Comparison of ENCODE assay signal across 8 mouse cellular contexts in genomic region chr2:156420694-156421380, GRCm38 (mm10). TPM values are rescaled to one million over a fixed set of nuclear protein-coding genes. Genes with fewer than 3 reads are reported as not detected.
A peak's percentile ranks its signal among the peaks of the same experiment; 100 is the strongest.
DNase-seq lines count a peak whose midpoint lies in the region; ATAC-seq lines count a peak whose summit lies in the region.

Gene Epb41l1 (plus strand): TSS chr2:156420909.

- 1% methylated on average over 76 of the region's 76 CpGs for WGBS in heart, embryonic 12.5 days
- under 1% methylated on average over 74 of the region's 76 CpGs for WGBS in kidney, embryonic 15.5 days
- WGBS in liver, embryonic 15.5 days (ENCODE audit: insufficient replicate concordance) = under 1% methylated on average over 73 of the region's 76 CpGs

- no peak within 1 kb of the TSS for H3K27ac ChIP-seq in heart, embryonic 12.5 days (ENCODE audit: poor library complexity, severe bottlenecking)
- H3K27ac ChIP-seq in kidney, embryonic 15.5 days = no peak within 1 kb of the TSS
- no peak within 1 kb of the TSS for H3K27ac ChIP-seq in liver, embryonic 15.5 days (replicated peaks)

- DNase-seq in 3134 (ENCODE audit: extremely low read depth, insufficient read length, low spot score) = peak; percentile 78
- peak; percentile 67 for DNase-seq in R1 (ENCODE audit: low read depth, low spot score)
- DNase-seq in embryo, embryonic 11 days = peak; percentile 78
- DNase-seq in natural killer cell, adult 2 months (ENCODE audit: low spot score in 2 of 2) = peak; percentile 5 to 17
- peak; percentile 31 to 37 for DNase-seq in thymus, postnatal 36 days

- no peaks in the 10 kb centered on the region for H3K9me3 ChIP-seq in heart, embryonic 12.5 days (replicated peaks)
- H3K9me3 ChIP-seq in kidney, embryonic 15.5 days (replicated peaks) = no peaks in the 10 kb centered on the region
- no peaks in the 10 kb centered on the region for H3K9me3 ChIP-seq in liver, embryonic 15.5 days (replicated peaks)

- H3K36me3 ChIP-seq in heart, embryonic 12.5 days = no peaks in the 10 kb centered on the region
- no peaks in the 10 kb centered on the region for H3K36me3 ChIP-seq in kidney, embryonic 15.5 days
- no peaks in the 10 kb centered on the region for H3K36me3 ChIP-seq in liver, embryonic 15.5 days (replicated peaks)

- peaks cover 17% of the 10 kb centered on the region for H3K4me1 ChIP-seq in heart, embryonic 12.5 days (replicated peaks)
- H3K4me1 ChIP-seq in kidney, embryonic 15.5 days = peaks cover 17% of the 10 kb centered on the region
- peaks cover 9% of the 10 kb centered on the region for H3K4me1 ChIP-seq in liver, embryonic 15.5 days (replicated peaks)

- ATAC-seq in heart, embryonic 12.5 days (ENCODE audit: insufficient number of reproducible peaks, low FRiP score) = peak; percentile 60
- peak; percentile 87 for ATAC-seq in kidney, embryonic 15.5 days (replicated peaks; ENCODE audit: low FRiP score)
- ATAC-seq in liver, embryonic 15.5 days (ENCODE audit: insufficient read depth) = peak; percentile 40; the same call in 1 of the 2 replicates

- H3K9ac ChIP-seq in heart, embryonic 12.5 days = peak within 1 kb of the TSS; percentile 75
- peak within 1 kb of the TSS; percentile 53 for H3K9ac ChIP-seq in kidney, embryonic 15.5 days
- H3K9ac ChIP-seq in liver, embryonic 15.5 days = no peak within 1 kb of the TSS

- peak within 1 kb of the TSS; percentile 64 for H3K4me3 ChIP-seq in heart, embryonic 12.5 days
- H3K4me3 ChIP-seq in kidney, embryonic 15.5 days (replicated peaks) = peak within 1 kb of the TSS; percentile 55
- H3K4me3 ChIP-seq in liver, embryonic 15.5 days (replicated peaks) = peak within 1 kb of the TSS; percentile 52

- peaks cover 48% of the 10 kb centered on the region for H3K27me3 ChIP-seq in heart, embryonic 12.5 days (replicated peaks)
- peaks cover 65% of the 10 kb centered on the region for H3K27me3 ChIP-seq in kidney, embryonic 15.5 days
- H3K27me3 ChIP-seq in liver, embryonic 15.5 days = peaks cover 77% of the 10 kb centered on the region

- peak within 1 kb of the TSS; percentile 100 for H3K4me2 ChIP-seq in heart, embryonic 12.5 days
- peak within 1 kb of the TSS; percentile 93 for H3K4me2 ChIP-seq in kidney, embryonic 15.5 days
- H3K4me2 ChIP-seq in liver, embryonic 15.5 days = peak within 1 kb of the TSS; percentile 71

RNA-seq across cellular contexts. Expression of gene Epb41l1, which starts in this region (rescaled TPM):
- 1.2 and 1.4 TPM in 2 replicates for polyA plus RNA-seq in heart, embryonic 12.5 days (2016; fragmentation: Nextera tagmentation; extraction: Ambion mirVana)
- polyA plus RNA-seq in kidney, embryonic 15.5 days (2015; fragmentation: Nextera tagmentation; extraction: Ambion mirVana) = 2.3 and 2.8 TPM in 2 replicates
- 0.54 and 0.55 TPM in 2 replicates for polyA plus RNA-seq in liver, embryonic 15.5 days (2015; fragmentation: Nextera tagmentation; extraction: Ambion mirVana)

Comparison
In these comparisons a context has a peak if more than half of its experiments do, and no peak if none do; other contexts are left out.
1. Peak in ATAC-seq, H3K4me3 ChIP-seq and H3K4me2 ChIP-seq in liver, embryonic 15.5 days; RNA of the gene not detected or under 1 TPM.
2. DNase-seq: peak in every context shown above with its lines; median percentile 78 in 3134; 78 in embryo, embryonic 11 days; 67 in R1; 34 in thymus, postnatal 36 days; 11 in natural killer cell, adult 2 months.